Mouse (Mus musculus): ENCODE results near the gene Anxa11. TPM values are rescaled to one million over a fixed set of nuclear protein-coding genes. Genes with fewer than 3 reads are reported as not detected.
"Not testable (repeated sequence)": the region's sequence is repeated elsewhere in the genome, so short reads cannot be mapped to it uniquely, and the experiment has no call there.

Gene Anxa11
- 119 and 155 TPM in 2 replicates for polyA plus RNA-seq (2012; rRNA removed)

DNA sequence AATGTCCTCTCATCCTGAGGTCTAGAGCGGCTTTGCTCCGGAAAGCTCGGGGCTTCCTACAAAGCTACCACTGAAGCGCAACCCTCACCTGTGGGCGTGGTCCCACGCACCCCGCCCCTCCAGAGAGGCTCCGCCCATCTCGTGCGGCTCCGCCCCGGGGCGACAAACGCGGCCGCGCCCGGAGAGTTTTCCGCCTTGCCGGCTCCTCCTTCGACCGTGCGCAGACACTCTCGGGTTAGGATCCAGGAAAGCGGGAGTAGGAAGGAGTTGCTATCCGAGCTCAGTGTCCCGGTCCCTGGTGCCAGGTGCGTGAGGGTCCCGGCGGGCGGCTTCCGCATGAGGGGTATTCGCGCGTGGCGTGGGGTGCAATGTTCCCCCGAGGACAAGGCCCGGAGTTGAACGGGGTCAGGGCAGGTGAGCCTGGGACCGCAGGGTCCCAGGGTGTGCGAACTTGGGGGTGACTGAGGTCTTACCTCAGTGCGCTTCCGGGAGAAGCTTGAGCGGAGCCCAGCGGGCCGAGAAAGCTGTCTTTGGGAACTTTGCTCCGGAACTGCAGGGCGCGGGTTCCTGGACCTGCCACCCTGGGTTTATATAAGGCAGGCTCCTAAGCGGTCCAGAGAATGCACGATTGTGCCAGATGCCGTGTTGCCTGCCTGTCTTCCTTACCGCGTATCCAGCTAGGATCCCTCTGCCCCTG is at the start of gene Anxa11:
Anxa11 (plus strand) TSS at position 166 of the 697 bp plus-strand sequence.
- DNase-seq (ENCODE audit: low read depth, low spot score), result no peak
- under 1% methylated on average over 54 of the region's 54 CpGs for WGBS

DNA sequence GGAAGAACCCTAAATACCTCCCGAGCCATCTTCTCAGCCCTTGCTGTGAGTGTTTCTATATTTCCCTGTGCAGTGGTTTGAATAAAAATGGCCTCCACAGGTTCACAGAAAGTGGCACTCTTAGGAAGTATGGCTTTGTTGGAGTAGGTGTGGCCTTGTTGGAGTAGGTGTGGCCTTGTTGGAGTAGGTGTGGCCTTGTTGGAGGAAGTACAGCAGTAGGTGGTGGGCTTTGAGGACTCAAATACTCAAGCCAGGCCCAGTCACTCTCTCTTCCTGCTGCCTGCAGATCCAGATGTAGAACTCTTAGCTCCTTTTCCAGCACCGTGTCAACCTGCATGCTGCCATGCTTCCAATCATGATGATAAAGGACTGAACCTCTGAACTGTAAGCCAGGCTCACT is 47.6 kb upstream of the Anxa11 start:
- no peak for DNase-seq (ENCODE audit: low read depth, low spot score)
- 100% methylated on average over 2 of the region's 2 CpGs for whole genome bisulfite sequencing

DNA sequence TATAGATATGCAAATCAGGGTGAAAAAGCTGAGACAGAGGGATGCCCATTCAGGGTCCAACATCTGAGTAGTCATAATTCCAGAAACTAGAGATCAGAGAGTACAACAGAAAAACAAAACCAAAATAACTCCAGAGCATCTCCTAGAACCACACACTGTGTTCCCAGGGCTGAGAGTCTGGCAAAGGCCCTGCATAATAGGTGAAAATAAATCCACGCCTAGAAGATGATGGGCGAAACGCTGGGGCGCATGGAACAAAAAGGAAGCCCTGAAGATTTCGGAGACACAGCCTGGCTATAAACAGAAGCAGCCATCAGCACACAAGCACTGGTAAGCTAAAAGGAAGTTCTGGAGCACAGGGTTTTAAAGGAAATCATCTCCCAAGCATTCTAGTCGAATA is 46.9 kb upstream of the Anxa11 start:
- 51% methylated on average over 6 of the region's 6 CpGs for WGBS
- DNase-seq (ENCODE audit: low read depth, low spot score), result no peak

DNA sequence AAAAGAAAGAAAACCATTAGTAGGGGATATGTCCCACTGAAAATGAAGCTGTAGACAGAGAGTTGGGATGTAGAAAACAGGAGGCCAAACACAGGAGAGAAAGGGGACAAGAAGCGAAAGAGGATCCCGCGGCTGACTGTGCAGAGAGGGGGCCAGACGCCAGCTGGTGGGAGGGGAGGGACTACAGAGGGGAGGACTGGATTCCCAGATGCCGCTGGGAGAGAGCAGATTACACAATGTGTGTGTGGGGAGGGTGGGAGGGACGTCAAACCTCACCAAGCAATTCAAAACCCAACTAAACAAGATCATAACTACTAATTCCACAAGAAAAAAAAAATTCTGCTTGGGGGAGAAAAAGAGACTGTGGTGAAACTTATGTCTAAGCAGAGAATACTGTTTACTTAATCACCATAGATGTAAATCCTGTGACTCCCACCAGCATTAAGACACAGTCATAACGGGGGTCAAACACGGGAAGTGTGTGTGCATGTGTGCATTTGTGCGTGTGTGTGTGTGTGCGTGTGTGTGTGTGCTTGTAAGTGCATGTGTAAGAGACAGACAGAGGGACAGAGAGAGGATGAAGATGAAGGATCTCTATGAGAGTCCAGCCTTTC is 46.3 kb upstream of the Anxa11 start:
- WGBS, result 30% methylated on average over 10 of the region's 10 CpGs
- no peak for DNase-seq (ENCODE audit: low read depth, low spot score)

DNA sequence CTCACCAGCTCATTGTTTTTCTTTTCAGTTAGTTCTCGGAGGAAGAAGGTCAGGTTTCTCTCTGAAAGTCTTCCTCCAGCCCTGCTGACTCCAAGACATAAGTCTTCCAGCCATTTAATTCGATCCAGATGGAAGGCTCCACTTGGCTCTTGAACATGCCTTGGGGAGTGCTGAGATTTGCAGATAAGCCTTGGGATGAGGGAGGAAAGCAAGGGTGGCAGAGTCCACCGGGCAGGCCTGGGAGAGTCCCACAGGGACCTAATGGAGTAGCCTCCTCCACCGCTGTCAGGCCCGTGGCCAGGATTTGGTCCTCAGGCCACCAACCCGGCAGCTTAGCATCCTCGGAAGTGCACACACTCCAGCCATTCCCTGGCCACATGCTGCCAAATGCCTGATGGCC is 45.3 kb upstream of the Anxa11 start:
- WGBS, result 63% methylated on average over 7 of the region's 7 CpGs
- no peak for DNase-seq (ENCODE audit: low read depth, low spot score)

DNA sequence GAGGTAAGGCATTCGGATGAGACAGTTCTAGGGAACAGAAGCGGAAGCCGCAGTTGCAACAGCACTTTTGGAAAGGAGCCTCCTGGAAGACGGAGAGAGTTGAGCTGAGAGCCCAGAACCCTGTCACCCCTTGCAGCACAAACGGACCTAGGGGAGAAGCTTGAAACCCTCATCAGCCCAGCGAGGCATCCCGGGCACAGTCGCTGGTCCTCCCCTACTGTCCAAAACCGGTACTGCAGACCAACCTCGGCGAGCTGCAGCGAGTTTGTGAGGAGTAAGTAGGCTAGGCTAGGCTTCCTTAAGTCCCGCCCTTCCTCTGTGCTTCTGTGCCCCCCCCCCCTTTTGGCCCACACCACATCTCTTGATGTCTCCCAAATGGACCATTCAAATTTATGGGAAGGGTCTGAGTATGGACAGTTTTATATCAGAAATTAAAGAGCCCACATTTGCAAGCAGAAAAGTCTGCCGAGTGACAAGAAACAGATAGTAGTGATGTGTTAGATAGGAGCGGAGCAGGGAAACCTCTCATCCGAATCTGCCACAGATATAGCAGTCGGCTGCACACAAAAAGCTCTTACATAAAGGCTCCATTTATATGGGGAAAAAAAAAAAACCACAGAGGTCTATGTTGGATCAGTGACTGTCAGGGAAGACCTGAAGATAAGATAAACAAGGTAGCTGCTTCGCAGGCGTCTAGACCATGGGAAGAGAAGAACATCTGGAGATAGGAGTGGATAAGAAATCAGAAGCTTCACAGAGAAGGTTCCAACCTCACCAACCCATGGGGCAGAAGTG is 41.6 kb upstream of the Anxa11 start:
- WGBS, result 23% methylated on average over 19 of the region's 19 CpGs
- DNase-seq (ENCODE audit: low read depth, low spot score), result no peak

DNA sequence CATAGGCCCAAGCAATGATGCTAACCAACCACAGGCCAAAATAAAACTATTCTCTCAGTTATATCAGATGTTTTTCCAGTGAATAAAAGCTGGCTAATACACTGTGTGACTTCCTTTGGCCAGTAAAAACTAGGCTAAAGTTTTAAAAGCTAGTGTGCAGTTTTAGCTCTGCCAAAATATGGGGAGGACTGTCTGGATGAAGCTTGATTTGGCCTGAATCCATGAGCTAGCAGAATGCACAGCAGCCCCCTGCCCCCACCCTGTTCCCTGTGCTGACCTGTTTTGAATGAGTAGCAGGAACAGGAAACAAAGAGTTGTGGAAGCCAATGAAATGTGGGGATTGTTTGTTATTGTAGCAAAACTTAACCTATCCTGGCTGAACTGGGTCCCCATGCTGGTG is 39.4 kb upstream of the Anxa11 start:
- no peak for DNase-seq (ENCODE audit: low read depth, low spot score)

DNA sequence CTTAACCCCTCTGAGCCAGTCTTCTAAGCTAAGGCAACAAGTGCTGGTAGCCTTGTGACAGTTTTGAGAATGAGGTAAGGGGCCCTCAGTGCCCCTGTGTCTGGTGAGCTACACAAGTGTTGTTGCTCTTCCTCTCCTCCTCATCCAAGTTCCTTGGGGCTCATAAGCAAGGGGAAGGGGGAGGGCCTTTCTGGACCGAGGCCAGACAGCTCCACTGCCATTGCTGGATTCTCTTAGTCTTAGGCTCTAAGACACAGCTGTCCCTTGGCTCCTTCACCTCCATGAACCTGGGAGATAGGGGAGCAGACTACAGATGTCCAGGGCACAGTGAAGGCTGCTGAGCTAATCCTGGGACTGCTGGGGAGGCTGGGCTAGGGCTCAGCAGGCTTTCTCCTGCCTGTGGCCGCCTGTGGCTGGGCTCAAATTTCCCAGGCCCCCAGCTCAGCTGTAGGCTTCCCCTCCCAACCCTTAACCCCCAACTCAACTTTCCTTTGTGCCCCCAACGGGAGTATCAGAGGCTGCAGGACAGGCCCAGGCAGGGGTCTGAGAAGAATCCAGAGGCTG is 38.6 kb upstream of the Anxa11 start:
- WGBS, result 91% methylated on average over 3 of the region's 3 CpGs
- no peak for DNase-seq (ENCODE audit: low read depth, low spot score)

DNA sequence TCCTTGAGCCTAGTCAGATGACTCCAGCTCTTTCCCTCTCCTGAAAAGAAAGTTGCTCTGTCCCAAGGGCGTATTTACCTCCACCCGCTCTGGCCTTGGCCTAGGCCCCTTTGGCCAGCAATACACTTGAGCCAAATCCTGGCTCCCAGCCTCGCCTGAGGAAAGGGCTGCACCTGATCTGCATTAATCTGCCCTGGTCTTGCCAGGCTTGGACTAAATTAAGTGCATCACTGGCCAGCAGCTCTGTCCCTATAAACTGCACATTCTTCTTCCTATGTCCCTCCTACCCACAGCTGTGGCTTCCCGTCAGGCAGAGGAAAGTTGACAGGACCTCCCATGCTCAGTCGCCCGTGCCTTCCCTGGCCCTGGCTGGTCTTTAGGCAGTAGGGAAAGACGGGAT is 36.1 kb upstream of the Anxa11 start:
- 72% methylated on average over 7 of the region's 7 CpGs for WGBS
- no peak for DNase-seq (ENCODE audit: low read depth, low spot score)

DNA sequence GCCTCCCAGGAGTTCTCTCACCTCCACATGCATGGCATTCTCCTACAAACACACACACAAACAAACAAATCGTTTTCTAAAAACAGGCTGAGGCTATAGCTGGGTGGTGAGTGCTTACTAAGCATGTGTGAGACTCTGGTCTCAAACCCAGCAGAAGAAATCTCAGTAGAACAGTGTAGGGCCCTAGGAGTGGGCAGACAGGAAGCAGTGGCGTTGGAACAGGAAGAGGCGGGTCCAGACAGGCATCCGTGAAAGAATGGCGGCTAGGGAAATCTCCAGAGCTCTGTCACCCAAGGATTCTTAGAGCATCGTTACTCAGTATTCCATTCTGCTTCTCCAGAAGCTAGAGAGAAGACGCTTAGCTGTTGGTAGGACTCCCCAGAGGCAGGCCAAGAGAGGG is 35.4 kb upstream of the Anxa11 start:
- DNase-seq (ENCODE audit: low read depth, low spot score), result no peak
- WGBS, result 83% methylated on average over 7 of the region's 7 CpGs

DNA sequence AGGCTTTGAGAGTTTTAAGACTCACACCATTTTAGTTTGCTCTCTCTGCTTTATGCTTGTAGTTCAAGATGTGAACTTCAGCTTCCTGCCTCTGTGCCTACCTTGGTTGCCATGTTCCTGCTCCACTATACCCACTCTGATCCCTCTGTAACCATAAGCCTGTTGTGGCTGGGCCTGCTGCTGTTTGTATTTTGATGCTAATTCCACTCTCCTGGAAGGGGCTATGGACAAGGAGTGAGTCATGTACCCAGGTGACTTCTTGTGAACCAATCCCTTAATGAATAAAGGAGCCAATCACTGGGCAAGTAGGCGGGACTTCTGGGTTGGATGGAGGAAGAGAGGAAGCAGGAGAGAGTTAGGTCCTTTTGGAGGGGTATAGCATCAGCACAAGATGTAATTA is 30.9 kb upstream of the Anxa11 start:
- not testable (repeated sequence) for DNase-seq (ENCODE audit: low read depth, low spot score)
- 87% methylated on average over 1 of the region's 1 CpGs for WGBS

DNA sequence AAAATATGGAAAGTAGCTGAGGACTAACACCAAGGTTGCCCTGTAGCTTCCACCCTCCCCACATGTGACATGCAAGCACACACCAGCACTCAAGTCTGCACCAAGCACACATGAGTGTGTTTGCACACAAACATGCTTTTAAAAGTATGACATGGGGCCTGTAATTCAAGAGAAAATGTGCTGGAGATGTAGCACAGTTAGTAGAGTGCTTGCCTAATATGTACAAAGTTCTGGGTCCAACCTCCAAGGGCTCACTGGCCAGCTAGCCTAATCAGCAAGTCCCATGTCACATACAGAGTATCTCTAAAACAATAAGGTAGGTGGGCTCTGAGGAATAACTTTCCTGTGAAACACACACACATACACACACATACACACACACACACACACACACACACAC is 27.8 kb upstream of the Anxa11 start:
- no peak for DNase-seq (ENCODE audit: low read depth, low spot score)

DNA sequence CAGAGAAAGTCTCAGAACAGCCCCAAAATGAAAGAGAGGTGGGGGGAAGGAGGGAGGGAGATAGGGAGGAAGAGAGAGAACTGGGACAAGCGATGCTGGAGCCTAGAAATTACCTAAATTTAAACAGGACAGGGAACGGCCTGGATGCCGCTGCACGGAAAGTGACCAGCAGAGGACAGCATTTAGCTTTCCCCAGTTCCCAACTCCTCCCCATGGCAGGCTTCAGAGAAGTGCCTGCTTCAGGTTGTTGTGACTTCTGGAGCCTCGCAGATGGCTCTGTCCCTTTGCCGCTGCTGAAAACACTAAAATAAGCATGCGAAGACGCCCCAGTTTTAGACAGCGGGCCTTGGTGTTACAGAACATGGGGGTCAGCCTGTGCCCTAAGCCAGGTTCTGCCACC is 25.5 kb upstream of the Anxa11 start:
- no peak for DNase-seq (ENCODE audit: low read depth, low spot score)

DNA sequence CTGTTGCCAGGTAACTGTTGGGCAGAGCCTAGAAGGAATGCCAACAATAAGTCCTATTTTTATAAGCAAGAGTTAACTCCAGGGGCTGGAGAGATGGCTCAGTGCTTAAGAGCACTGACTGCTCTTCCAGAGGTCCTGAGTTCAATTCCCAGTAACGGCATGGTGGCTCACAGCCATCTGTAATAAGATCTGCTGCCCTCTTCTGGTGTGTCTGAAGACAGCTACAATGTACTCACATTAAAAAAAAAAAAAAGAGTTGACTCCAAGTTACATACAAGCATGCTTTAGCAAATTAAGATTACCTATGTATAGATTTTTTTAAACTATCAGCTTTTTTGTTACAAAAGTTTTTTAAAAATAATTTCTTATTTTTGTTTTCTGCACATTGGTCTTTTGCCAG is 19.4 kb upstream of the Anxa11 start:
- WGBS, result 72% methylated on average over 1 of the region's 1 CpGs

More for the DNA sequence above, 25.5 kb upstream of the Anxa11 start:
- 5% methylated on average over 9 of the region's 9 CpGs for WGBS

DNA sequence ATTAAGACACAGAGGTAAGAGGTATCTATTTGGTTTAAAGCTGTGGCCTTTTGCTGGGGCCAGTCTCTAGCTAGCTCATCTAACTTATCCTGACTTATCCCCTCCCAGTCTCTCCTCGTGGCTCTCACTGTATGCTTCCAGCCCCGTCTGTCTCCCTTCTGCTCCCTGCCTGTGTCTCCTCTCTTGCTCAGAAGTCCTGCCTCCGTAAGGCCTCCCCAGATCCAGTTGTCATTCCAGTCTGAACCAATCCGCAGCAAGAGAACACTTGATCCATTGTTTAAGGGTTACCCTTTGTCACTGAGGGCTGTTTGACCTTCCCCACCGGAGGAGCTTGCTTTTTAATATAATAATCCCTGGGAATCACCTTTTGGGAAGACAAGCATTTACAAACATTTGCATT is 17.0 kb upstream of the Anxa11 start:
- DNase-seq (ENCODE audit: low read depth, low spot score), result no peak
- 30% methylated on average over 5 of the region's 5 CpGs for WGBS

More for the DNA sequence above, 19.4 kb upstream of the Anxa11 start:
- DNase-seq (ENCODE audit: low read depth, low spot score), result no peak

DNA sequence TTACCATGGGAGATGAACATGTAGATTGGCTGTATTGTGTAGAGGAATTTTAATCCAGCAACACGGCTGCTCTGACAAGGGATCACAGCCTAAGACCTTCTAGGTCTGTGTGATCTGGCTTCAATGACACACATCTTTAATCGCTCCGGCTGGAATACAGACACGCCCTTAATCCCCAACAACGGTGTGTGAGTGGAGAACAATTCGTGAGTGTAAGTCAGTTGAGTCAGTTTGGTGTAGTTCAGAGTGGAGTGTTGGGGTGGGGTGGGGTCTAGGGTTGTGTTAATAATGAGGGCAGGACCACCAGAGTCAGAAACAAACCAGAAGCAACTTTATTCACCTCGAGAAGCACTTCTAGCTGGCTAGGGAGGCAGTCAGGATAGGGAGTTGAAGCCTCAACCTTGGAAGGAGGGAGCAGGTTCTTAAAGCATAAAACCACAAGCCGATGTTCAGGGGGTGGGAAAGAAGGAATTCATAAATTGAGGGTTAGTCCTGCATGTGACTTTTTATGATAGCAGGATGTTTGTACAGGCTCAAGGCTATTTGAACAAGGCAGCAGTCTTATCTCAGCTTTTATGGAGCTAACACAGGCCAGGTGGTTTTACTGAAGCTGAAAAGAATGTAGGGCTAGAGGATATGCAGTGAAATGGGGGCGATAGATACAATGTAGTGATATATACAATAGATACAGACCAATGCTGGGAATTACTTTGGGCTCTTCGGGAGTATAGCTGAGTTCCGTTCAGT is 15.9 kb upstream of the Anxa11 start:
- no peak for DNase-seq (ENCODE audit: low read depth, low spot score)
- WGBS, result 33% methylated on average over 11 of the region's 11 CpGs

DNA sequence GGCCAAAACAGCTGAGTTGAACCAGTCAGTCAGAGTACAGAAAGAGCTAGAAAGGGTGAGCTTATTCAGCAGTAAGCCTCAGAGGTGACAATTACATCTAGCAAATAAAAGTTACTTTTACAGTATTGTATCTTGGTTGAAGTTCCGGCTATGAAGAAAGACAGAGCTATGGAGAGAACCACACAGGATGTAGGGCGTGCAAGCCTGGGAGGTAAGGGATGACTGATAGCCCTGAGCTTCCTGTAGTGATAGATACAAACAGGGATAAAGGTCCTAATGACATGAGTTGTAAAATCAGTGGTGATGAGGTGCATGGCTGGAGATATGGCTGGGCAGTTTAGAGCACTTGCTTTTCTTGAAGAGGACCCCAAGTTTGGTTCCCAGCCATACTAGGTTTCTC is 15.1 kb upstream of the Anxa11 start:
- WGBS, result 39% methylated on average over 2 of the region's 2 CpGs
- DNase-seq (ENCODE audit: low read depth, low spot score), result no peak

DNA sequence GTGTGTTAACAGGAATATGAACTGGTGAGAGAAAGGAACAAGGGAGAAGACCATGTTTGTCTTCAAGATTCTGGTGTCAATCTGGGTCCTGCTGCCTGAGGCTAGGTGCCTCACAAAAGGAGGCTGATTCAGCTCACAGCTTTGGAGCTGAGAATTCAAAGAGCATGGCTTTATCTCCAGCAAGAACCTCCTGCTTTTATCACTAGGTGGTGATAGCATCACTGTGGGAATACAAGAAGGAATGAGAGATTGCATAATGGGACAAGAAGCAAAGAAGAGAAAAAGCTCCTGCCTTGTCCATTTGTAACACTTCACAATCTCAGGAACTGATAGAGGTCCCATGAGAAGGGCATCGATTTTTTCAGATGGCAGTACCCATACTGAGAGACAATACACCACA is 10.6 kb upstream of the Anxa11 start:
- DNase-seq (ENCODE audit: low read depth, low spot score), result no peak
- WGBS, result 93% methylated on average over 1 of the region's 1 CpGs

DNA sequence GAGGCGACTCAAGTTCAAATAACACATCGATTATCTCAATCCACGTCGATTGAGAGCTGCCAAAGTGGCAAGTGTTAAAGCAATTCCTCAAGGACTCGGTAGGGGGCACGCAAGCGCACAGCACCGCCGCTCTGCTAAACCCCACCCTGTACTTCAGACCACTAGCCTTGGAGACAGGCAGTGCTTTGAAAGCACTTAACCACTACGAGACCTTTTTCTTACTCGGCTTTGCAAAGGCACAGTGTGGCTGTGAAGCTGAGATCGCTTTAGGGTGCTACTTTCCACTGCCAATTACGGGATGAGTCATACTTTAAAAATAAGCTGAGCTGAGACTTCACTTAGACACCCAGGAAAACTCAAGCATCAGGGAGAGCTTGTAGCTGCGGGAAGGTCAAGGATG is 9.7 kb upstream of the Anxa11 start:
- DNase-seq (ENCODE audit: low read depth, low spot score), result no peak
- WGBS, result 1% methylated on average over 14 of the region's 14 CpGs

DNA sequence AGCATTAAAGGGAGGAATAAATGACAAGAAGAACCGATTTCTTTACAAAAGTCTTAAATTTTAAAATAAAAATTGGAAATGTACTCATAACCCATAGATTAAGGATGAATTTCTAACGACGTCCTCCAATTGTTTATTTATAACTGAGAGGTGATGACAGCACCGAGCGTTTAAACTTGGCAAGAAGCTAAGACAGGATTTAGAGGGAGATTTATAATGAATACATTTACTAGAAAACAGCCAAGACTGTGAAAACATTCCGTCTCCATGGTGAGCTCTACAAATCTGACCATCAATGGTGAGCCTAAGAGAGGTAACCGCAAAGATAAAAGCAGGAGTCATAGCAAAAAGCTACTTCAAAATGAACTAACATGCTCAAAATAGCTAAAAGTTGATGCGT is 3.5 kb upstream of the Anxa11 start:
- 65% methylated on average over 8 of the region's 8 CpGs for WGBS
- no peak for DNase-seq (ENCODE audit: low read depth, low spot score)
